Mouse (Mus musculus) cerebellum, adult 9-10 months (tissue): ENCODE data around the gene Cul7.

Experiments used
- DNase-seq: peaks from one replicate; pipeline ENCODE4 v3.0.0; 2022

Cul7 gene

DNA sequence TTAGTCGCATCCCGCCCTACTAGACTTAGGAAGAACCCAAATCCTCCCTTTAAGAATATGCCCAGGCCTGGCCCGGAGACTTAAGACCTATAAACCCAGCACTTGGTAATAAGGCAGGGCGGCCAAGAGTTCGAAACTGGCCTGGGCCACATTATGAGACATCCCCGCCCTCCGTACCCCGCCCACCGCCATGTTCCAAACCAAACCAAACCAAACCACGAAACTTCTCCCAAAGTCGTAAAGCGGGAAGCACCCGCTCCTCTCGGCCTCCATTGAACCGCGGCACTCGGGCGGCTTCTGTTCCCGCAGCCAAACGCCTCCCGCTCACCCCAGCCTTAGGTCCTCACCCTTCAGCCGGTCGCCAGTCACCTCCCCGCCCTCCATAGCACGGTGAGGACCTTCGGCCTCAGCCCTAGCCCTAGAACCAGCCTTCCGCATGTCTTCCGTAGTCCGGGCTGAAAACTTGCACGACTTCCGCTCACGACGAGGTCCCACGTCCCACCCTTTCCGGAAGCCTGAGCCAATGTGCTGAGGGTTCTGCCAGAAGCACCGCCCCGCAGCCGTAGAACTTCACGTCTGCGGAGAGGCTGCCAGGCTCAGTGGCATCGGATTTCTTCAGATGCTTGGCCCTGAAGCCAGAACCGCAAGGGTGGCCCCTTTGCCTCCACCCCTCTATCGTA, 23.9 kb downstream of the Cul7 start, which contains the start of gene Rrp36:
Rrp36 (minus strand) TSS at position 503 of the 680 bp plus-strand sequence.
- peak; percentile 82 for DNase-seq

DNA sequence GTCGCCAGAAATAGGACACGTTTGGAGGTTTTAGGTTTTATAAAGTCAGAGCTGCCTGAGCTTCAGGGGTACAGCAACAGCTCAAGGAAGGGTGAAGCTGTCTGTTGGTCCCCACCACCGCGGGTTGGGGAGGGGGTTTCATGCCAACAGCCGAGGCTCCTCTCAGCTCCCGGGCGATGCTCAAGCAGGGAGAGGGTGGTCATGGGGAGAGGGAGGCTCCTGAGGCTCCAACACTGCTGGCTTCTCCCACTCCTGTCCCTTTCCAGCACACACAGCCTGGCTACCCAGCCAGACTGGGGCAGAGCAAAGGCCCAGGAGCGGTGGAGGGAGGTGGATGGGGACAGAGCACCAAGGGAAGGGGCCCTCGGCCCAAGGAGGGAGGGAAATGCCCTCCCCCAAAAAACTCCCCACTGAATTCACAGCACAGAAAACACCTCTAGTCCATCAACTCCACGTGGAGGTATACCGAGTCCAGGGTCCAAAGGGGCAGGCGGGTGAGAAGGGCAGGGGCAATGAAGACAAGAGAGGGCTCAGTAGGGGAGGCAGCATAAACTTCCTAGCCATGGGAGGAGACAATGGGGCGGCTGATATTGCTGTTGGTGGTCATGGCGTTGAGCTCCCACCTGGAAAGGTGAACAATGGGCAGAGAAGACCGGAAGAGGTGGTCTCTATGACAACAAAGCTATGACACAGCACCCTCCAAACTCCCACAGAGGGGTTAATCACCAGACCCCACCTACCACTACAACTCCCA, 24.6 kb downstream of the Cul7 start:
- DNase-seq, result no peak

- DNase-seq, result peak; percentile 51
Observed at GRCm38 (mm10) chr17:46678416-46678815, 28.3 kb downstream of the Cul7 start, which contains the start of gene Mea1. Gene Mea1 (plus strand): TSS chr17:46678793.

DNA sequence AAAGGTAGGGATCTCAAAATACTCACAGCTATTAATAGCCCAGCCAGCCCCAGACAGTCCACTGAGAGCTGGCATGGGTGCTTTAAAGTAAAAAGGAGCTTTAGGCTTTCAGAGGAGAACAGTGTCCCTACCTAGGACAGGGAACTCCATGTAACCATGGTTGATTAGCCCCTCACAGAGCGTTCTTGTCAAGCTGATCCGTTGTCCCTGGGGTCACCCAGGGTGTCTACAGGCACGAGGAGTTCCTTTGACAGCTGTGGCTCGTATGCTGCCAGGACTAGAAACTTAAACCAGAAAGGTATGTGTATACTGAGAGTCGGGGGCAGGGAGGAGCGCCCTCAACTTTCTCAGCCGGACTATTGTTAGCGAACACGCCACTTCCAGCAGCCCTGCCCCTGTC, 28.8 kb downstream of the Cul7 start:
- peak; percentile 47 for DNase-seq

GRCm38 (mm10) chr17:46679843-46680759, 30.0 kb downstream of the Cul7 start:
- peak; percentile 73 for DNase-seq

DNA sequence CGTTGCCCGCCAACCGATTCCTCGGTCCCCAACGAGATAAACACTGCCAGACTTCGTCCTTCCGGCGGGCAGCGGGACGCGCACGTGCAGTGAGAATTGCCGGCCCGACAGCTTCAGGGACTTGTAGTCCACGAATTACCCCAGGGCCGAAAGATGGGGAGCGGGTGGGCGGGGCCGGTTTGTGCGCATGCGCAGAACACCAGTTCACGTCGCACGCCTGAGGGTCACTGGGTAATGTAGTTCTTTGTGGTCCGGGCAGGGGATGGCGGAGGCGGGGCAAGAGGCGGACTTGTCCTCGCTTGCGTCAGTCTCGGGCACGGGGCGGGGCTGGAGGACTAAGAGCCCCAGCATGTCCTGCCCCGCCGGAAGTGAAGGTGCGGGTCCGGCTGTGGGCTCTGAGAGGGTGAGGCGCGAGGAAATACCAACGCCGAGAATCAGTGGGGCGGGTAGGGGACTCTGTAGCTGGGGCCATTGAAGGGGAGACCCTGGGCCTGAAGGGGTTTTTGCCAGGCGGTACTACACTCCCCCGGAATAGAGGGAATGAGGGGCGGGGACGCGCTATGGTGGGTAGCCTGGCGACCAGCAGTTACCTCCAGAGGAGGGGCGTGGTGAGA, 30.7 kb downstream of the Cul7 start, which contains the start of gene Klhdc3:
Klhdc3 (minus strand) TSS at position 155 of the 614 bp plus-strand sequence.
- DNase-seq, result peak; percentile 96

GRCm38 (mm10) chr17:46681466-46682118, 31.5 kb downstream of the Cul7 start:
- DNase-seq, result peak; percentile 73

DNA sequence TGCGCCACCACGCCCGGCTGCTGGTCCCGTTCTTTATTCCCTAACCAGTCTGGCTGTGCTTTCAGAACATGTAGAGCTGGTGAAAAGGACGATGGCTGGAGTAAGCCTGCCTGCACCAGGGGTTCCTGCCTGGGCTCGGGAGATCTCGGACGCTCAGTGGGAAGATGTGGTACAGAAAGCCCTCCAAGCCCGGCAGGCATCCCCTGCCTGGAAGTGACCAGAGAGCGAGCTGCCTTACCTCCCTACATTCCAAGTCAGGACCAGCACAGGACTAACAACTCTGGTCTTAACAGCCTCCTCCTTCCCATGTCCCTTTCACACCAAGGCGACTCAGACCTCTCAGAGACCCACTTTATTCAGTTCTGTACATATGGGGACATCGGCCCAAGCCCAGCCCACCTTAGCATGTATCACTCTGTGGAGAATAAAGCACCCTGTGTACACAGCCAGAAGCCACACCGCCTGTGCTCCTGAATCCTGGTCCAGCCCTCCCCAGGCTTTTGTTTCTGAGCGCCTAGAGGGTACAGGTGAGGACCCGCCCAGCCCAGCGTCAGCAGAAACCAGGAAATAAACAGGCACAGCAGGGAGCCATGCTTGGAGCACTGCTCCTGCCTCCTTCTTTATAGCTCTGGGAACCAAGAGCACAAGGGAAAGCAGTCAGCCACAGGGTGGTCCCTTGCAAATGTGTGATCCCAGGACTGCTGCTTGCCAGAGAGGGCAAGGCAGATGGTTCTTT, 32.7 kb downstream of the Cul7 start:
- DNase-seq, result peak; percentile 50

GRCm38 (mm10) chr17:46685913-46686312, 35.8 kb downstream of the Cul7 start:
- DNase-seq, result no peak

- DNase-seq, result no peak
Observed at GRCm38 (mm10) chr17:46690665-46691064, 40.5 kb downstream of the Cul7 start.

- DNase-seq, result no peak
Observed at GRCm38 (mm10) chr17:46691390-46691789, 41.3 kb downstream of the Cul7 start.

- DNase-seq, result no peak
Observed at GRCm38 (mm10) chr17:46694517-46695063, 44.5 kb downstream of the Cul7 start.

- DNase-seq, result no peak
Observed at GRCm38 (mm10) chr17:46698515-46698914, 48.4 kb downstream of the Cul7 start.

- DNase-seq, result no peak
Observed at GRCm38 (mm10) chr17:46699245-46699644, 49.1 kb downstream of the Cul7 start.

DNA sequence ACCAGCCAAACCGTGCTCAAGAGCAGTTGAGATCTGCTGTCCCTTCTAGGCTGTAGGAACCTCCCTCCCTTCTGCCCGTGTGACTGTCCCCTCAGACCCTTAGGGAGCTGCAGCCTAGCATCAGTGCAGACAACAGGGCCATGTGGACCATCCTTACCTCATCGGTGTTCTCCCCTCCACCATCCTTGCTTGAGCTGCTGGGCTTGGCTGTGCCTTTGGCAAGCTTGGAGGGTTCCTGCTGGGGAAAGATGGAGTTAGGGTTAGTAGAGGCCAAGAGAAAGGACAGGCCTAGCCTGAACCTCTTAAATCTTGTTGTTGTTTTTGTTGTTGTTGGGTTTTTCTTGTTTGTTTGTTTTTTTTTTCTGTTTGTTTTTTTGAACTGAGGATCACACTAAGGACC, 49.8 kb downstream of the Cul7 start:
- DNase-seq, result no peak

GRCm38 (mm10) chr17:46701489-46701888, 51.4 kb downstream of the Cul7 start:
- no peak for DNase-seq

GRCm38 (mm10) chr17:46702100-46702499, 52.0 kb downstream of the Cul7 start:
- no peak for DNase-seq

DNA sequence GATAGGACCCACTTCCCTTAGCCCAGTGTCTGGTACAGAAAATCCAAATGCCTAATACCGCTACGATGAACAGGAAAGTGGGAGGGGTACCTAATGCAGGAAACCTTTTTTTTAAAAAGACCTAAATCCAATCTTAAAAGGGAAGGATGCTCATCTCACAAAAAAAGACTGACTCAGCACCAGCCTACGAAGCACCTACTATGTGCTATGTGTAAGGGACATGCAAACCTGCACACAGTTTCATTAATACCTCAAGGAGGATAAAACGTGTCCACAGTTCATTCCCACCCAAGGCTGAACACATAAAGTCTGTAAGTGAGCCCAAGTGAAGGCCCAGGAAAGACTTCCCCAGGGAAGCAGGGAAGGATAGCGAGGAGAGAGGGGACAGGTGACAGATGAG, 52.4 kb downstream of the Cul7 start:
- DNase-seq, result no peak

GRCm38 (mm10) chr17:46703971-46704886, 54.1 kb downstream of the Cul7 start:
- no peak for DNase-seq
